Mouse (Mus musculus) myocyte (in vitro differentiated cells): Measurements from ENCODE around the gene Prkaa2. TPM values are rescaled to one million over a fixed set of nuclear protein-coding genes. Genes with fewer than 3 reads are reported as not detected.
"Not testable (repeated sequence)": the region's sequence is repeated elsewhere in the genome, so short reads cannot be mapped to it uniquely, and the experiment has no call there.

Experiments used
- H3K27me3 ChIP-seq: one replicate; pipeline ENCODE4 v1.6.1; 2011; ENCODE audit not compliant: control insufficient read depth, insufficient read depth, insufficient read length
- H3K36me3 ChIP-seq: one replicate; pipeline ENCODE4 v1.6.1; 2011; ENCODE audit not compliant: control insufficient read depth, insufficient read depth
- H3K4me2 ChIP-seq: one replicate; pipeline ENCODE4 v1.6.1; 2011; ENCODE audit warnings: low read depth, control low read depth
- H3K4me3 ChIP-seq: one replicate; pipeline ENCODE4 v1.5.1; 2011; ENCODE audit warnings: mild to moderate bottlenecking, control low read depth, moderate library complexity
- H3K79me2 ChIP-seq: one replicate; pipeline ENCODE4 v1.6.1; 2011; ENCODE audit not compliant: control insufficient read depth, insufficient read depth
- H3ac ChIP-seq: one replicate; pipeline ENCODE4 v1.6.1; 2011; ENCODE audit not compliant: control insufficient read depth, insufficient read length
- CEBPB ChIP-seq: IDR thresholded peaks from 2 replicates; pipeline ENCODE4 v1.6.1; 2011; ENCODE audit warnings: mild to moderate bottlenecking, moderate library complexity; ENCODE audit not compliant: poor library complexity, insufficient read depth, severe bottlenecking
- E2F4 ChIP-seq: IDR thresholded peaks from one replicate; pipeline ENCODE4 v1.6.1; 2011; ENCODE audit warnings: mild to moderate bottlenecking, control low read depth, moderate library complexity; ENCODE audit not compliant: insufficient read depth
- MAX ChIP-seq: IDR thresholded peaks from one replicate; pipeline ENCODE4 v1.6.1; 2011; ENCODE audit warnings: low read depth, mild to moderate bottlenecking, control low read depth
- MYOD1 ChIP-seq, 3 experiments: IDR thresholded peaks; one replicate each; pipeline ENCODE4 v1.6.1; 2011; ENCODE audit warnings: control low read depth in 2 of 3, low read depth in 2 of 3, mild to moderate bottlenecking in 2 of 3, moderate library complexity in 1 of 3; ENCODE audit not compliant: insufficient read length in 2 of 3, control insufficient read depth in 1 of 3
- MYOG ChIP-seq, 3 experiments: IDR thresholded peaks; one replicate each; pipeline ENCODE4 v1.6.1; 2011; ENCODE audit warnings: control low read depth in 2 of 3, low read depth in 2 of 3, mild to moderate bottlenecking in 2 of 3; ENCODE audit not compliant: insufficient read length in 2 of 3, control insufficient read depth in 1 of 3, insufficient read depth in 1 of 3
- POLR2A ChIP-seq: IDR thresholded peaks from one replicate; pipeline ENCODE4 v1.6.1; 2011; ENCODE audit warnings: low read depth, mild to moderate bottlenecking, control low read depth, moderate library complexity; ENCODE audit not compliant: insufficient read length
- POLR2AphosphoS2 ChIP-seq: IDR thresholded peaks from one replicate; pipeline ENCODE4 v1.6.1; 2011; ENCODE audit warnings: low read depth, control low read depth; ENCODE audit not compliant: insufficient read length
- REST ChIP-seq: IDR thresholded peaks from one replicate; pipeline ENCODE4 v1.6.1; 2011; ENCODE audit warnings: mild to moderate bottlenecking, control low read depth, moderate library complexity; ENCODE audit not compliant: insufficient read depth, insufficient read length
- SRF ChIP-seq: IDR thresholded peaks from one replicate; pipeline ENCODE4 v1.6.1; 2011; ENCODE audit warnings: low read depth; ENCODE audit not compliant: control insufficient read depth, insufficient read length
- TCF12 ChIP-seq: IDR thresholded peaks from one replicate; pipeline ENCODE4 v1.6.1; 2011; ENCODE audit warnings: mild to moderate bottlenecking, control low read depth; ENCODE audit not compliant: poor library complexity, insufficient read depth, severe bottlenecking
- TCF3 ChIP-seq: IDR thresholded peaks from one replicate; pipeline ENCODE4 v1.6.1; 2011; ENCODE audit warnings: low read depth, control low read depth; ENCODE audit not compliant: insufficient read length
- USF1 ChIP-seq: IDR thresholded peaks from one replicate; pipeline ENCODE4 v1.6.1; 2011; ENCODE audit warnings: low read depth, mild to moderate bottlenecking, control low read depth, moderate library complexity
- polyA plus RNA-seq: library from polyadenylated mRNA; unstranded; fragments of >200 nt; fragmentation: generic; extraction: Trizol; gene quantifications from one replicate; pipeline ENCODE4 v1.2.1, GENCODE M21; 2012; ENCODE audit warnings: missing spikeins

Gene Prkaa2
- polyA plus RNA-seq, 1 experiment: 2.2 TPM

DNA sequence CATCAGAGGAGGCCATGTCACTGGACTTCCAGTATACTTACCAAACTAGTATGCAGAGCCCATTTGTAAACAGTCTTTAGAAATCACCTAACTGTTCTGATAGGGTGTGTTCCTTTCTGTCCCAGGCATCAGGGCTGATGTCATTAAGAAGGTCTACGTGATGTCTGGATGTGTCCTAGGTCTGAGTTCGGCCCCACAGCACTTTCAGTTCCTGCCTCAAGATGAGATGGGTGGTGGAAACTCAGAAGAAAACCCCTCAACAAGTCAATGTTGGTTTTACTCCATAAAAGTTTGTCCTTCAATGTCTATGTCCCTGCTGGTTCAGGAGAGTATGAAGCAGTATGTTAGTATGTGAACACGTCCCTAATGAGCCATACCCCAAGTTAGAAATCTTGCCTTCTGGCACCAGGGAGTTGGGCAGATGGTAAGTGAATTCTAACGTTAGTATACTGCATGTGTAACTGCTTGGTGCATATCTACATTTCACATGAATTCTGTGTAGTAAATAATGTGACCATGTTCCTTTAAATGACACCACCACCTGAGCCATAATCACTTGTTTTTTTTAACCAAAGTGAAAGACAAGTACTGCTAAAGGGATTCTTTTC is 93.6 kb downstream of the Prkaa2 start:
- TF ChIP-seq MYOD1 (IDR thresholded peaks at IDR 0.05; ENCODE audit: control insufficient read depth in 1 of 3, insufficient read length in 2 of 3, low read depth in 2 of 3) (no peak), SRF (no peak), USF1 (no peak), REST (no peak), POLR2AphosphoS2 (no peak), E2F4 (no peak), CEBPB (no peak), TCF12 (no peak), MYOG (IDR thresholded peaks at IDR 0.05; ENCODE audit: control insufficient read depth in 1 of 3, insufficient read depth in 1 of 3, insufficient read length in 2 of 3, low read depth in 2 of 3) (no peak), MAX (no peak), TCF3 (no peak), POLR2A (no peak)
- H3K4me2 ChIP-seq: no peak overlapping the region
- no peaks in the 10 kb centered on the region for H3K27me3 ChIP-seq
- no peaks in the 10 kb centered on the region for H3K79me2 ChIP-seq
- H3ac ChIP-seq: no peak overlapping the region
- no peaks in the 10 kb centered on the region for H3K36me3 ChIP-seq
- H3K4me3 ChIP-seq: no peak overlapping the region

DNA sequence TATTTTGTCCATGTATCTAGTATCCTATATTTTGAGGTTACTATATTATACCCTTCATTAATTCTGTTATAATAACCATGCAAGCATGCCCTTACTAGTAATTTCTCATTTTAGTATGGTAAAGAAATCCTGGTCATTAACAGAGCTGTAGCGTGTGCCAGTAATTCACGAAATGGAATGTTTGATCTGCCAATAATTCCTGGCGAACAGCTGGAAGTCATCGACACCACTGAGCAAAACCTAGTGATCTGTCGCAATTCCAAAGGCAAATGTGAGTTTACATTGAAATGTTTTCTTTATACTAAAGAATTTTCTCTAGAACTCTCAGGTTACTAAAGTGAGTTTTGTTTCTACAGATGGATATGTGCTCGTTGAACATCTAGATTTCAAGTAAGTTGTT is 94.2 kb downstream of the Prkaa2 start:
- no peaks in the 10 kb centered on the region for H3K79me2 ChIP-seq
- no peak overlapping the region for H3K4me2 ChIP-seq
- TF ChIP-seq POLR2A: no peak
- no peak for TF ChIP-seq TCF3
- TF ChIP-seq MYOG (IDR thresholded peaks at IDR 0.05; ENCODE audit: control insufficient read depth in 1 of 3, insufficient read depth in 1 of 3, insufficient read length in 2 of 3, low read depth in 2 of 3): no peak
- TF ChIP-seq USF1: no peak
- no peak for TF ChIP-seq MAX
- TF ChIP-seq MYOD1 (IDR thresholded peaks at IDR 0.05; ENCODE audit: control insufficient read depth in 1 of 3, insufficient read length in 2 of 3, low read depth in 2 of 3): no peak
- TF ChIP-seq TCF12: no peak
- TF ChIP-seq REST: no peak
- TF ChIP-seq E2F4: no peak
- TF ChIP-seq SRF: no peak
- H3K4me3 ChIP-seq: no peak overlapping the region
- no peak overlapping the region for H3ac ChIP-seq
- H3K36me3 ChIP-seq: no peaks in the 10 kb centered on the region
- no peaks in the 10 kb centered on the region for H3K27me3 ChIP-seq

DNA sequence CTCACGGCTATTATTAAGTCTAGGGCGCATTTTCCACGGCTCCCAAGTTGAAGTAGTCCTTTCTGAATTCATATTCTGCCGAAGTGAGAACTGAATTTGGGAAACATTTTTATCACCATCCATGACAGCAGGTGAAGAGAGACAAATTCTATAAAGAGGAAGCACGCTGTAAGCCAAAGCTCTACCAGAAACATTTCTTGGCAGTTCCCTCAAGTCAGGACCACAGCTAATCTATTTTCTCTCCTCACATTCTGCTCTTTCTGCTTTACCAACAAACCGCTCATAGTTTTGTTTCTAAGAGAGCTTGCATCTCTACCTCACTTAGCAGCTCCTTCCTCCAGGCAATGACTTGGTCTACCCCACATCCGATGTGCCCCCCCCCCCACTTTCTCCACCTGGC is 96.0 kb downstream of the Prkaa2 start:
- H3K36me3 ChIP-seq: no peaks in the 10 kb centered on the region
- no peaks in the 10 kb centered on the region for H3K27me3 ChIP-seq
- H3K79me2 ChIP-seq: no peaks in the 10 kb centered on the region
- H3ac ChIP-seq: no peak overlapping the region
- H3K4me3 ChIP-seq: no peak overlapping the region
- no peak overlapping the region for H3K4me2 ChIP-seq
- no peak for TF ChIP-seq CEBPB
- TF ChIP-seq POLR2AphosphoS2: no peak
- no peak for TF ChIP-seq MYOD1 (IDR thresholded peaks at IDR 0.05; ENCODE audit: control insufficient read depth in 1 of 3, insufficient read length in 2 of 3, low read depth in 2 of 3)

DNA sequence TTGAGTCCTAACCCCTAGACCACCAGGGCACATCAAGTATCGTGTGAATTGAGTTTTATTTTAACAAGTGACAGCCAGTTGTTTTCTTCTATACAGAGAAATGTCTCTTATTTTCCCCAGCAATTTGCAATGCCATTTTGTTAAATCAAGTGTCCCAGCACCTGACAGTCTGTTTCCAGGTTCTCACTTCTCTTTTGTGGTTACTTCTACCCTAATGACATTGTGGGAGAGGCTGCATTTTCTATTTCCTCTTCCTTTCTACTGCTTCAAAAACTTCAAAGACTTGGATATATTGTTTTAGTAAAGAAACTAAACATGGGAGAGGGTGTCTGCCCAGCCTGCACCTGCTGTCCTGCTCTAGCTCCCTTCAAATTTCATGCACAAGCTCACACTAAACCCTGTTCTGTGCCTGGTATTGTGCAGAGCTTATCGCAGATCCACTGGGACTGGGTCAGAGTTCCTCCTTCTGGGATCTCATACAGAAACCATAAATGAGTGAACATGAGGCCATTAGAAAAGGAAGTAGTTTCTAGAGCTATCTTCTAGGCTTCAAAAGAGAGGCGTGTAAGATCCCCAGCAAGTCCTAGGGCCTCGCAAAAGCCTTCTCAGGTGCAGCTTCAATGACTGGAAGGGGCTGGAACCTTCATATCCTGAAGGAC is 102.2 kb downstream of the Prkaa2 start:
- Histone ChIP-seq H3K79me2 (no peaks in the 10 kb centered on the region), H3ac (no peak overlapping the region), H3K27me3 (no peaks in the 10 kb centered on the region), H3K4me3 (no peak overlapping the region), H3K36me3 (no peaks in the 10 kb centered on the region), H3K4me2 (no peak overlapping the region)
- TF ChIP-seq REST (no peak), TCF3 (no peak), MAX (no peak), SRF (no peak), USF1 (no peak), POLR2A (no peak), E2F4 (no peak), MYOD1 (IDR thresholded peaks at IDR 0.05; ENCODE audit: control insufficient read depth in 1 of 3, insufficient read length in 2 of 3, low read depth in 2 of 3) (no peak)

DNA sequence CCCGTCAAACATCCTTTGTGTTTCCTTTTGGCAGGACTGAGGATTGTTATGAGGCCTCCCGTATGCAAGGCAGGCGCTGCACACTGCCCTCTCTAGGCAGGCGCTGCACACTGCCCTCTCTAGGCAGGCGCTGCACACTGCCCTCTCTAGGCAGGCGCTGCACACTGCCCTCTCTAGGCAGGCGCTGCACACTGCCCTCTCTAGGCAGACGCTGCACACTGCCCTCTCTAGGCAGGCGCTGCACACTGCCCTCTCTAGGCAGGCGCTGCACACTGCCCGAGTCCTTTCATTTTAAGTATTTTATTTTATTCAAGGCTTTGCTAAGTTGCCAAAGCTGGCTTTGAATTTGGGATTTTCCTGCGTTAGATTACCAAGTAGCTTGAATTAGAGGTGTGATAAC is 105.0 kb downstream of the Prkaa2 start:
- not testable (repeated sequence) for H3K79me2 ChIP-seq, H3K27me3 ChIP-seq, H3ac ChIP-seq, H3K4me2 ChIP-seq, H3K4me3 ChIP-seq, H3K36me3 ChIP-seq
